Mouse (Mus musculus) stomach, embryonic 14.5 days (tissue): Measurements from ENCODE around the gene Gas7. TPM values are rescaled to one million over a fixed set of nuclear protein-coding genes. Genes with fewer than 3 reads are reported as not detected.

Experiments used
- ATAC-seq: fragments of 200-750 bp; cut with Nextera tagmentation; 2 replicates; pipeline ENCODE4 v1.8.0; 2017; ENCODE audit warnings: low read depth, moderate TSS enrichment; ENCODE audit not compliant: insufficient number of reproducible peaks, insufficient read depth, low FRiP score
- H3K27ac ChIP-seq: fragments of 300-500 bp; sonication (generic); 2 replicates; pipeline ENCODE4 v1.5.1; 2014; ENCODE audit warnings: mild to moderate bottlenecking, low read length, moderate library complexity, mixed read lengths
- H3K27me3 ChIP-seq: fragments of 300-500 bp; sonication (generic); 2 replicates; pipeline ENCODE4 v1.6.1; 2014; ENCODE audit warnings: low read length, control low read depth, mixed read lengths; ENCODE audit not compliant: control insufficient read depth, insufficient read depth
- H3K36me3 ChIP-seq: fragments of 300-500 bp; sonication (generic); 2 replicates; pipeline ENCODE4 v1.6.1; 2014; ENCODE audit warnings: mild to moderate bottlenecking, control low read depth, low read length, moderate library complexity, mixed read lengths; ENCODE audit not compliant: control insufficient read depth, insufficient read depth
- H3K4me1 ChIP-seq: fragments of 300-500 bp; sonication (generic); 2 replicates; pipeline ENCODE4 v1.6.1; 2014; ENCODE audit warnings: low read length, control low read depth, mixed read lengths; ENCODE audit not compliant: control insufficient read depth, insufficient read depth
- H3K4me2 ChIP-seq: fragments of 300-500 bp; sonication (generic); replicated peaks from 2 replicates; pipeline ENCODE4 v1.6.1; 2014; ENCODE audit warnings: low read depth, low read length, control low read depth
- H3K4me3 ChIP-seq: fragments of 300-500 bp; sonication (generic); 2 replicates; pipeline ENCODE4 v1.5.1; 2014; ENCODE audit warnings: low read depth, low read length, control low read depth
- H3K9ac ChIP-seq: fragments of 300-500 bp; sonication (generic); replicated peaks from 2 replicates; pipeline ENCODE4 v1.6.1; 2014; ENCODE audit warnings: low read depth, mild to moderate bottlenecking, control low read depth, low read length, moderate library complexity, mixed read lengths
- H3K9me3 ChIP-seq: fragments of 300-500 bp; sonication (generic); 2 replicates; pipeline ENCODE4 v1.6.1; 2016; ENCODE audit warnings: low read depth, low read length, control low read depth; ENCODE audit not compliant: control insufficient read depth
- WGBS: fragments of 180-500 bp; shearing (Covaris S2); extraction: QIAGEN DNeasy Blood & Tissue Kit; methylation state at CpG from one replicate; pipeline ENCODE4 v1.1.7; 2014; 5-methylcytosine and 5-hydroxymethylcytosine counted together
- polyA plus RNA-seq: library from polyadenylated mRNA; unstranded; fragments of >200 nt; fragmentation: Nextera tagmentation; extraction: Ambion mirVana; gene quantifications from 2 replicates; pipeline ENCODE4 v1.2.1, GENCODE M21; 2014

The Gas7 gene
- polyA plus RNA-seq, 1 experiment from 2014 or later = 15.6 TPM

GRCm38 (mm10) chr11:67438746-67439145, 16.5 kb upstream of the Gas7 start:
- Histone ChIP-seq H3K9ac (no peak overlapping the region), H3K9me3 (no peaks in the 10 kb centered on the region), H3K4me2 (no peak overlapping the region), H3K27ac (no peak overlapping the region), H3K27me3 (no peaks in the 10 kb centered on the region), H3K4me3 (no peak overlapping the region), H3K36me3 (no peaks in the 10 kb centered on the region), H3K4me1 (no peaks in the 10 kb centered on the region)
- WGBS = 86% methylated on average over 5 of the region's 5 CpGs
- no peak for ATAC-seq

DNA sequence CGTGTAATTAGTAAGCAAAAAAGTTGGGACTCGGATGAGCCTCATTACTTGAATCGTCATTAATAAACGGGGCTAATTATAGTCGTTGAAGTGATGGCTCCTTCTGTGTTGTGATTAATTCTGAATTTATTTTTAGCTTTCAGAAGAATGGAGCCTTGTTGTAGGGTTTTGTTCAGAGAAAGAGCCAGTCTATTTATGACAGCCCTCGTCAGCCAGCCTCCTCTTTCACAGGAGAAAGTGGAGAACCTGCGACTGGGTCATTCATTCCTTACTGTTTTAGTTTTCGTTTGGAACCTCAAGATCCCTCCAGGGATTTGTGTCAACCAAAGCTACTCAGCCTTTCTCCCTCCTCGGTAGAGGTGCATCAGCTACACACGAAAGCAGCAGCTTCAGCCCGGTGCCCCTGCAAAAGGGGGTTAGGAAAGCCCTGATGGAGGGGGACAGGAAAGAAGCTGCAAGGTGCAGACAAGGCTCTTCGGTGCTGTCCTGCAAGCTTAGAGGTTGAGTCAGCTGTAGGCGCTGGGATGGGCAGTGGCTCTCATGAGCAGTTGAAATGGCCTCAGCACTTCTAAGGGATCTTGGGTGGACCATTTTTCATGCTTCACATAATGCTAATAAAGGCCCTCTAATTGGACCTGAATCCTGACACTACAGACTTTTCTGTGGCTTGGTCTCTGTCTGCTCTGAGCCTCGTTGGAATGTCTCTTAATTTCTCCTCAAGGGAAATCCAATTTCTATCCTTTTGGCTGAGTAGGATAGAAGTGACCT, 10.0 kb upstream of the Gas7 start:
- WGBS = 71% methylated on average over 14 of the region's 14 CpGs
- Histone ChIP-seq H3K9ac (no peak overlapping the region), H3K36me3 (no peaks in the 10 kb centered on the region), H3K4me3 (no peak overlapping the region), H3K4me1 (no peaks in the 10 kb centered on the region), H3K4me2 (no peak overlapping the region), H3K9me3 (no peaks in the 10 kb centered on the region), H3K27ac (no peak overlapping the region), H3K27me3 (no peaks in the 10 kb centered on the region)
- ATAC-seq = no peak

DNA sequence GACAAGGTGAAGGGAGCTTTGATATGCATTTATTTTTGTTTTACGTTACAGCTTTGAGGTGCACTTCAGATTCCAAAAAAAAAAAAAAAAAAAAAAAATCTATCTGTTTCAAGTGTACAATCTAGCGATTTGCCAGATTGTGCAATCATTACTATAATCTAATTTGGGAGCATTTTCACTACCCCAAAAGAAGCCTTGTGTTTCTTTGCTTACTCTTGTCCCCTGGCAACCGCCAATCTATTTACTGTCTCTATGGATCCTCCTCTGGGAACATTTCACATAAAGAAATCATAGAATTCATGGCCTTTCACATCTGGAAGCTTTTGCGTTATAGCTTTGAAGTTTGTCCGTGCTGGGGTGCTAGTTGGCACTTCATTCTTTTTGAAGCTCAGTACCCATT, 3.7 kb upstream of the Gas7 start:
- no peak overlapping the region for H3K4me3 ChIP-seq
- H3K9me3 ChIP-seq = no peaks in the 10 kb centered on the region
- WGBS = 89% methylated on average over 5 of the region's 5 CpGs
- H3K4me2 ChIP-seq = no peak overlapping the region
- no peaks in the 10 kb centered on the region for H3K27me3 ChIP-seq
- H3K4me1 ChIP-seq = peaks cover 7% of the 10 kb centered on the region; the same call in 1 of the 2 replicates
- H3K36me3 ChIP-seq = no peaks in the 10 kb centered on the region
- no peak overlapping the region for H3K9ac ChIP-seq
- no peak for ATAC-seq
- H3K27ac ChIP-seq = no peak overlapping the region

GRCm38 (mm10) chr11:67455527-67455981, 317 bp downstream of the Gas7 start:
- Histone ChIP-seq H3K9me3 (no peaks in the 10 kb centered on the region), H3K9ac (peak overlapping the region; percentile 61), H3K27ac (no peak overlapping the region), H3K4me2 (peak overlapping the region; percentile 96), H3K36me3 (no peaks in the 10 kb centered on the region), H3K4me1 (peaks cover 7% of the 10 kb centered on the region; the same call in 1 of the 2 replicates), H3K27me3 (no peaks in the 10 kb centered on the region), H3K4me3 (peak overlapping the region; percentile 76)
- WGBS = under 1% methylated on average over 42 of the region's 42 CpGs
- ATAC-seq = peak; percentile 53

DNA sequence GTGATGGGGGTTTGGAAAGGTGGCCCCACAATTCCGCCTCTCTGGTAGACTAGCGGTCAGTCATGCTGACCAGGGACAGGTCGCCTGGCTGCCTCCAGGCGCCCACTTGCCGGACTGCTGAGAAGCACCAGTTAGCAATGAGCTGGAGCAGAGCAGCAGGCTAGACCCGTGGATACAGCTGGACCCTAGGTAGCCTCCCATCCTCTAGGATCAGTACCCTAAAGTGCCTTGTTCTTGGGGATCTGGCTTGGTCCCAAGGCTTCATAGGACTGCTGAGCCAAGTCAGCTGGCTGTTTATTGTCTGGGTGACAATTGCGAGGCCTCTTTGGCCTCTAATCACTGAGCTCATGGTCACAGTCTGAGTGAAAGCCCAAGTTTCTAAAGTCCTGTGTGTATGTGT, 792 bp downstream of the Gas7 start:
- peaks cover 7% of the 10 kb centered on the region; the same call in 1 of the 2 replicates for H3K4me1 ChIP-seq
- H3K27me3 ChIP-seq = no peaks in the 10 kb centered on the region
- no peaks in the 10 kb centered on the region for H3K36me3 ChIP-seq
- H3K9me3 ChIP-seq = no peaks in the 10 kb centered on the region
- WGBS = 13% methylated on average over 7 of the region's 7 CpGs
- H3K27ac ChIP-seq = no peak overlapping the region
- no peak for ATAC-seq
- H3K9ac ChIP-seq = peak overlapping the region; percentile 61; the same call in 1 of the 2 replicates
- H3K4me2 ChIP-seq = peak overlapping the region; percentile 96
- H3K4me3 ChIP-seq = peak overlapping the region; percentile 76

DNA sequence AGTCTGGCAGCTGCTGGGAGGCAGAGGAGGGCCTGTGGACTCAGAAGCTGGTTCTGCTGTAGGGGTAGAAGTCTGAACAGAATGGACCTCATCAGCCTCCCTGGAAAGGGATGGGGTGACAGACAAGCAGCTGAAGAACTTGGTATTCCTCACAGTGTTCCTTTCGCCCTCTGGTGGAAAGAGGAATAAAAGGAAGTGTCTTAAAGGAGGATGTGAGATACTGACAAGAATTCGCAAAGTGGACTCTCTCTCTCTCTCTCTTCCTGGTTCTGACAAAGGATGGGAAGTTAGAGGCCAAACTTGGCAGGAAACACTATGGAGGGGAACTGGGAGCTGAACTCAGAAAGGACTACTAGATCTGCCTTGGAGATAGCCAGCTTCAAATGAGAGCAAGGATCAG, 2.9 kb downstream of the Gas7 start:
- Histone ChIP-seq H3K9me3 (no peaks in the 10 kb centered on the region), H3K4me2 (no peak overlapping the region), H3K36me3 (no peaks in the 10 kb centered on the region), H3K27ac (no peak overlapping the region), H3K4me1 (peaks cover 7% of the 10 kb centered on the region; the same call in 1 of the 2 replicates), H3K4me3 (no peak overlapping the region), H3K9ac (no peak overlapping the region), H3K27me3 (no peaks in the 10 kb centered on the region)
- ATAC-seq = no peak
- 31% methylated on average over 2 of the region's 2 CpGs for WGBS

DNA sequence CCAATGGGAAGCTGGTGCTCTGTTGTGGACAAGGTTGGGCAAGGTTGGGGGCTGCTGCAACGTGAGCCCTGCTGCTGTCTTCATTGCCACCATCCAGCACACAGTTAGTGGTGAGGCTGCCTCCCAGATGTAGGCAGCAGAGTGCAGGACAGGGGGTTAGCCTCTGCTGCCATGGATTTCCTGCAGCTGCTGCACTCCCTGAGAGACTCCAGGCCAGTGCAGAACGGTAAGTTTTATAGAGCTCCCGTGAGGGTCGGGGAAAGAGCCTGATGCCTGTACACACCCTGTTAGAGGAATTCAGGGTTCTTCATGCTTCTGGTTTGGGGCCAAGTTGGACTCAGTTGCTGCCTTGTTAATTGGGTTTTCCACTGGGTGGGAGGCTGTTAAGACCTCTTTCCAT, 11.9 kb downstream of the Gas7 start:
- Histone ChIP-seq H3K36me3 (no peaks in the 10 kb centered on the region), H3K9ac (no peak overlapping the region), H3K4me2 (no peak overlapping the region), H3K27ac (no peak overlapping the region), H3K9me3 (no peaks in the 10 kb centered on the region), H3K4me1 (no peaks in the 10 kb centered on the region), H3K27me3 (no peaks in the 10 kb centered on the region), H3K4me3 (no peak overlapping the region)
- 45% methylated on average over 4 of the region's 4 CpGs for WGBS
- no peak for ATAC-seq

GRCm38 (mm10) chr11:67468846-67469245, 13.6 kb downstream of the Gas7 start:
- no peak for ATAC-seq
- no peaks in the 10 kb centered on the region for H3K36me3 ChIP-seq
- H3K27ac ChIP-seq = no peak overlapping the region
- no peaks in the 10 kb centered on the region for H3K27me3 ChIP-seq
- no peaks in the 10 kb centered on the region for H3K9me3 ChIP-seq
- no peak overlapping the region for H3K4me2 ChIP-seq
- no peaks in the 10 kb centered on the region for H3K4me1 ChIP-seq
- WGBS = 70% methylated on average over 7 of the region's 7 CpGs
- no peak overlapping the region for H3K4me3 ChIP-seq
- no peak overlapping the region for H3K9ac ChIP-seq

DNA sequence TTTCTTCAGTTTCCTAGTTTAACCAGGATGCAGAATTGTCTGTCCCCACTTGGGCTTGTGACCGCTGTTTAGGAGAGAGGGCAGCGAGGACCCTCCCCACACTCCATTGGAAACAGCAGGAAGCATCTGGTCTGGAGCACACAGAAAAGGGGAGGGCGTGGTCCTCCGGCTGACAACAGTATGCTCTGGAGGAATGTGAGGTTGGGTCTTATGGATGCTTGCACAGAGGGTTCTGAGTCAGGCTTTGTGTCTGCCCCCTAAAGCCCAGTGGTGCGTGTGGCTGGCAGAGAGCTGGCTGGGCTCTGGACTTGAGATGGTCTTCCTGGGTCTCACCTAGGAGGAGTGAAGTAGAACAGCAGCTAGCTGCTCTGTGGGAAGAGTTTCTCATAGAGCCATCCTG, 19.4 kb downstream of the Gas7 start:
- WGBS = 71% methylated on average over 5 of the region's 5 CpGs
- no peaks in the 10 kb centered on the region for H3K27me3 ChIP-seq
- H3K4me3 ChIP-seq = no peak overlapping the region
- H3K9me3 ChIP-seq = no peaks in the 10 kb centered on the region
- H3K36me3 ChIP-seq = no peaks in the 10 kb centered on the region
- no peak for ATAC-seq
- no peak overlapping the region for H3K9ac ChIP-seq
- H3K27ac ChIP-seq = no peak overlapping the region
- H3K4me1 ChIP-seq = no peaks in the 10 kb centered on the region
- H3K4me2 ChIP-seq = no peak overlapping the region
